Mouse (Mus musculus) thymus, adult 2 months (tissue): ENCODE results near the gene Ppp2r5c.

Source experiments
- CTCF ChIP-seq: fragments of 200-500 bp; IDR thresholded peaks from 2 replicates; pipeline ENCODE4 v1.5.1; 2012; ENCODE audit warnings: mild to moderate bottlenecking, control low read depth, low read length, moderate library complexity, borderline replicate concordance; ENCODE audit not compliant: control insufficient read depth, poor library complexity, insufficient read depth; ENCODE audit errors: extremely low read depth
- POLR2A ChIP-seq: fragments of 200-500 bp; IDR thresholded peaks from 2 replicates; pipeline ENCODE4 v1.6.1; 2012; ENCODE audit warnings: mild to moderate bottlenecking, low read length, control low read depth, moderate library complexity; ENCODE audit not compliant: control insufficient read depth, poor library complexity, insufficient read depth; ENCODE audit errors: extremely low read depth

- TF ChIP-seq CTCF = no peak
- no peak for TF ChIP-seq POLR2A
Measured at GRCm38 (mm10) chr12:110540273-110540672, 93.4 kb downstream of the Ppp2r5c start.
